Mouse (Mus musculus) regulatory T cell (primary cell): ENCODE results near the gene Zbtb42.

Experiments used
- in situ Hi-C: fragments of 300-600 bp; cut with MboI, MseI; formaldehyde crosslinking; loops from one replicate; pipeline ENCODE4 v1.15.1; 2025; ENCODE audit warnings: high pct_unique_total_duplicates

Zbtb42 gene

GRCm38 (mm10) chr12:112661327-112661605 is 17.4 kb upstream of the Zbtb42 start:
- in situ Hi-C loops = no loop called here

- in situ Hi-C loops = no loop called here
These were observed 16.8 kb upstream of the Zbtb42 start for GRCm38 (mm10) chr12:112661851-112662250.

GRCm38 (mm10) chr12:112663303-112663702 is 15.3 kb upstream of the Zbtb42 start:
- in situ Hi-C loops = no loop called here

- in situ Hi-C loops = no loop called here
These were observed 14.9 kb upstream of the Zbtb42 start for GRCm38 (mm10) chr12:112663716-112664115.

- in situ Hi-C loops = no loop called here
These were observed 14.5 kb upstream of the Zbtb42 start for GRCm38 (mm10) chr12:112664124-112664523.

GRCm38 (mm10) chr12:112664656-112665055 is 14.0 kb upstream of the Zbtb42 start:
- in situ Hi-C loops = no loop called here

GRCm38 (mm10) chr12:112665445-112665844 is 13.2 kb upstream of the Zbtb42 start:
- in situ Hi-C loops = no loop called here

- in situ Hi-C loops = no loop called here
These were observed 12.6 kb upstream of the Zbtb42 start for GRCm38 (mm10) chr12:112665881-112666544.

- in situ Hi-C loops = no loop called here
These were observed 10.9 kb upstream of the Zbtb42 start for GRCm38 (mm10) chr12:112667619-112668297.

- in situ Hi-C loops = no loop called here
These were observed 7.8 kb upstream of the Zbtb42 start for GRCm38 (mm10) chr12:112670718-112671393.

GRCm38 (mm10) chr12:112671891-112672290 is 6.7 kb upstream of the Zbtb42 start:
- in situ Hi-C loops = no loop called here

- in situ Hi-C loops = no loop called here
These were observed 5.7 kb upstream of the Zbtb42 start for GRCm38 (mm10) chr12:112672744-112673575.

- in situ Hi-C loops = no loop called here
These were observed 5.0 kb upstream of the Zbtb42 start for GRCm38 (mm10) chr12:112673576-112674091.

- in situ Hi-C loops = no loop called here
These were observed 4.3 kb upstream of the Zbtb42 start, which contains the start of gene Akt1 for GRCm38 (mm10) chr12:112674132-112675011. Gene Akt1 (minus strand): TSS chr12:112674884.

GRCm38 (mm10) chr12:112675245-112676035 is 3.2 kb upstream of the Zbtb42 start:
- in situ Hi-C loops = no loop called here

- in situ Hi-C loops = no loop called here
These were observed 1.6 kb upstream of the Zbtb42 start for GRCm38 (mm10) chr12:112677076-112677475.

GRCm38 (mm10) chr12:112677943-112678554 is 579 bp upstream of the Zbtb42 start:
- in situ Hi-C loops = no loop called here

- in situ Hi-C loops = no loop called here
These were observed 684 bp downstream of the Zbtb42 start for GRCm38 (mm10) chr12:112679027-112679996.
